Mouse (Mus musculus) T-helper 2 cell (primary cell): ENCODE measurements around the gene Pth1r.
"Not testable (repeated sequence)": the region's sequence is repeated elsewhere in the genome, so short reads cannot be mapped to it uniquely, and the experiment has no call there.

Experiments used
- in situ Hi-C: fragments of 300-600 bp; cut with MboI, MseI; formaldehyde crosslinking; loops from one replicate; pipeline ENCODE4 v1.15.1; 2025; ENCODE audit warnings: high pct_unique_total_duplicates

Pth1r gene

GRCm38 (mm10) chr9:110684100-110684831, 62.7 kb downstream of the Pth1r start:
- in situ Hi-C loops, result no loop called here

- in situ Hi-C loops, result no loop called here
Measured at GRCm38 (mm10) chr9:110683574-110684099, 63.3 kb downstream of the Pth1r start.

- in situ Hi-C loops, result not testable (repeated sequence)
Measured at GRCm38 (mm10) chr9:110682697-110683096, 64.2 kb downstream of the Pth1r start.

GRCm38 (mm10) chr9:110682255-110682654, 64.7 kb downstream of the Pth1r start:
- in situ Hi-C loops, result no loop called here

- in situ Hi-C loops, result no loop called here
Measured at GRCm38 (mm10) chr9:110681817-110682216, 65.1 kb downstream of the Pth1r start.

GRCm38 (mm10) chr9:110680736-110681507, 66.0 kb downstream of the Pth1r start:
- in situ Hi-C loops, result no loop called here

GRCm38 (mm10) chr9:110678886-110679285, 68.1 kb downstream of the Pth1r start:
- in situ Hi-C loops, result no loop called here

GRCm38 (mm10) chr9:110676492-110676911, 70.4 kb downstream of the Pth1r start:
- in situ Hi-C loops, result no loop called here

- in situ Hi-C loops, result no loop called here
Measured at GRCm38 (mm10) chr9:110673107-110673752, 73.7 kb downstream of the Pth1r start.

GRCm38 (mm10) chr9:110672462-110673106, 74.4 kb downstream of the Pth1r start:
- in situ Hi-C loops, result no loop called here
